Mouse (Mus musculus) layer of hippocampus, adult 2 months (tissue): ENCODE data around the gene Pigc. TPM values are rescaled to one million over a fixed set of nuclear protein-coding genes. Genes with fewer than 3 reads are reported as not detected.

Source experiments
- DNase-seq, 2 experiments: peaks; one replicate each; pipeline ENCODE4 v3.0.0; 2022; ENCODE audit warnings: low spot score in 2 of 2
- H3K27ac ChIP-seq: fragments of 200-600 bp; 2 replicates; pipeline ENCODE4 v1.8.1; 2022
- H3K4me3 ChIP-seq: fragments of 200-600 bp; 2 replicates; pipeline ENCODE4 v1.8.1; 2022; ENCODE audit warnings: mild to moderate bottlenecking
- CTCF ChIP-seq: fragments of 200-600 bp; conservative IDR thresholded peaks from 2 replicates; pipeline ENCODE4 v1.8.1; 2022; ENCODE audit warnings: antibody characterized with exemption, mild to moderate bottlenecking, moderate library complexity
- long read RNA-seq, 2 experiments: library from polyadenylated mRNA; stranded (forward); transcript quantifications; one replicate each; pipeline ENCODE4 v2.0.0; 2021; ENCODE audit warnings: borderline mapping rate in 2 of 2
- total RNA-seq, 2 experiments: library from RNA; stranded (reverse); gene quantifications; 2 replicates each; pipeline ENCODE4 v1.2.3; 2021

The Pigc gene
- 10 to 100 TPM; 13.3 to 14.5 TPM for total RNA-seq
- long read RNA-seq, experiment 1, full-length matches to known transcripts: 15 of 15 reads
- long read RNA-seq, experiment 1, partial matches to known transcripts: 0 of 15 reads
- long read RNA-seq, experiment 1, other reads (novel, unspliced or antisense): 0 of 15 reads
- long read RNA-seq, experiment 2, full-length matches to known transcripts: 16 of 18 reads
- long read RNA-seq, experiment 2, partial matches to known transcripts: 0 of 18 reads
- long read RNA-seq, experiment 2, other reads (novel, unspliced or antisense): 2 of 18 reads

GRCm38 (mm10) chr1:161968589-161969407 is at the start of gene Pigc:
Pigc (plus strand) TSS chr1:161969186.
- Histone ChIP-seq H3K4me3 (peak within 1 kb of the TSS; percentile 66), H3K27ac (peak within 1 kb of the TSS; percentile 90)
- TF ChIP-seq CTCF: peak; percentile 86
- DNase-seq: peak; percentile 94 to 95

GRCm38 (mm10) chr1:161919594-161919993 is 49.4 kb upstream of the Pigc start:
- no peak for DNase-seq
- no peak overlapping the region for H3K4me3 ChIP-seq
- TF ChIP-seq CTCF: no peak
- no peak overlapping the region for H3K27ac ChIP-seq

GRCm38 (mm10) chr1:161920475-161921454 is 48.2 kb upstream of the Pigc start:
- TF ChIP-seq CTCF: no peak
- DNase-seq: no peak
- H3K27ac ChIP-seq: no peak overlapping the region
- H3K4me3 ChIP-seq: no peak overlapping the region

GRCm38 (mm10) chr1:161921928-161922327 is 47.1 kb upstream of the Pigc start:
- Histone ChIP-seq H3K4me3 (no peak overlapping the region), H3K27ac (no peak overlapping the region)
- no peak for TF ChIP-seq CTCF
- no peak for DNase-seq

GRCm38 (mm10) chr1:161924321-161924720 is 44.7 kb upstream of the Pigc start:
- no peak for DNase-seq
- no peak for TF ChIP-seq CTCF
- Histone ChIP-seq H3K27ac (no peak overlapping the region), H3K4me3 (no peak overlapping the region)

GRCm38 (mm10) chr1:161925281-161925805 is 43.6 kb upstream of the Pigc start:
- no peak for DNase-seq
- no peak for TF ChIP-seq CTCF
- H3K4me3 ChIP-seq: no peak overlapping the region
- H3K27ac ChIP-seq: no peak overlapping the region

GRCm38 (mm10) chr1:161927976-161928375 is 41.0 kb upstream of the Pigc start:
- H3K4me3 ChIP-seq: no peak overlapping the region
- no peak for DNase-seq
- no peak for TF ChIP-seq CTCF

GRCm38 (mm10) chr1:161931313-161931712 is 37.7 kb upstream of the Pigc start:
- TF ChIP-seq CTCF: no peak
- H3K4me3 ChIP-seq: 0 out of 2 replicates have a peak overlapping the region, but pooled peaks have one; percentile 1
- no peak overlapping the region for H3K27ac ChIP-seq
- DNase-seq: no peak

More at GRCm38 (mm10) chr1:161927976-161928375, 41.0 kb upstream of the Pigc start:
- H3K27ac ChIP-seq: no peak overlapping the region

- H3K4me3 ChIP-seq: peak overlapping the region; percentile 1; the same call in 1 of the 2 replicates
- H3K27ac ChIP-seq: no peak overlapping the region
- DNase-seq: no peak
- no peak for TF ChIP-seq CTCF
Observed at GRCm38 (mm10) chr1:161931817-161932216, 37.2 kb upstream of the Pigc start.

GRCm38 (mm10) chr1:161932286-161932685 is 36.7 kb upstream of the Pigc start:
- DNase-seq: no peak
- TF ChIP-seq CTCF: no peak
- Histone ChIP-seq H3K4me3 (no peak overlapping the region), H3K27ac (no peak overlapping the region)

GRCm38 (mm10) chr1:161942082-161942481 is 26.9 kb upstream of the Pigc start:
- no peak overlapping the region for H3K4me3 ChIP-seq
- no peak overlapping the region for H3K27ac ChIP-seq
- DNase-seq: no peak
- TF ChIP-seq CTCF: no peak
